9 mouse cellular contexts compared by ENCODE assay signal in the genomic region with DNA sequence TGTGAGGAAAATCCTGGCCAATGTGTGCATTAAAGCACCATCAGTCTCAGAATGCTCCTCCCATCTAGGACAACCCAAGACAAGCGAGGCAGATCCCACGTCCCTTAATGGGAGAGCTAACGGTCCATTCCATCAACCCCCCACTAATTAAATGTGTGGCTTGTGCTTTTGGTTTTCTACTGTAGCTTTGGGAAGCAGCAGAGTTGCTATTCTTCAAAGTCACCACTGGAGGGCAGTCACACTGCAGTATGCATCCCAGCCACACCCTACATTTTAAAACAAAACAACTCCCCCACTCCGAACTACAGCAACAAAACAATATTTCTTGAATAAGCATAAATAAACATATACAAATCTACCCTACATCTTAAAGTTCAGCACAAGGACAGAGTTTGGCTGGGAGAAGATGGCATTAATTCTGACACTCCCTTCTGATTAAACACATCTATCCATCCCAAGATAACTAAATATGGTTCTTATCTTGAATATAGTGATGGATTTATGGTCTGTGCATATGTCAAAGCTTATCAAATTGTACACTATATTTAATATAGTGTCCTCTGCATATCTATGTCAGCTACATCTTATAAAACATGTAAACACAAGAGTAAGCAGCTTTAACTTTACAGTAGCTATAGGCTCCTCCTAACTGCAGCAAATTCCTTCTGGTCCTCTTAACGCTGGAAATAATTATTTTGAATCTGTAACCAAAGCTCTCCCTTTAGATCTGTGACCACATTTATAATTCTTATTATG.
DNase-seq lines count a peak whose midpoint lies in the region; ATAC-seq and TF ChIP-seq lines count a peak whose summit lies in the region.
"Had no signal": no experiment of that assay in that cellular context is flagged by ENCODE, and none has a peak within 500 bp of the region (broad histone marks: within the 10 kb centered on the region; RNA-seq: fewer than 3 reads in every experiment).

No protein-coding gene starts in this region.

- H3K36me3 ChIP-seq in forebrain, postnatal 0 days (ENCODE audit: insufficient read depth) = no peaks in the 10 kb centered on the region
- no peaks in the 10 kb centered on the region for H3K36me3 ChIP-seq in midbrain, embryonic 12.5 days
- H3K36me3 ChIP-seq: limb, embryonic 12.5 days had no signal

- DNase-seq in gastrocnemius, adult 2 months = no peak
- DNase-seq in gastrocnemius, postnatal 36 days = no peak
- DNase-seq in 3T3-L1 (ENCODE audit: low read depth, low spot score) = peak; percentile 82
- DNase-seq in forebrain, postnatal 0 days = peak; percentile 73
- DNase-seq in B cell, adult 2 months = no peak
- DNase-seq in urinary bladder, postnatal 10 days (ENCODE audit: low spot score) = no peak

- H3K27ac ChIP-seq in gastrocnemius, adult 2 months = no peak overlapping the region
- no peak overlapping the region for H3K27ac ChIP-seq in bone marrow, adult 2 months (ENCODE audit: control insufficient read depth, insufficient read depth, low read depth, low read length, poor library complexity)
- no peak overlapping the region for H3K27ac ChIP-seq in forebrain, postnatal 0 days (ENCODE audit: low read depth, low read length)
- no peak overlapping the region for H3K27ac ChIP-seq in midbrain, embryonic 12.5 days (replicated peaks)
- H3K27ac ChIP-seq: limb, embryonic 12.5 days had no signal

- H3K4me1 ChIP-seq in bone marrow, adult 2 months (ENCODE audit: control insufficient read depth, insufficient read depth, low read length) = no peaks in the 10 kb centered on the region
- peaks cover 2% of the 10 kb centered on the region; the same call in 1 of the 2 replicates for H3K4me1 ChIP-seq in forebrain, postnatal 0 days (ENCODE audit: insufficient read depth)
- no peaks in the 10 kb centered on the region for H3K4me1 ChIP-seq in midbrain, embryonic 12.5 days
- H3K4me1 ChIP-seq: limb, embryonic 12.5 days had no signal

- no peaks in the 10 kb centered on the region for H3K27me3 ChIP-seq in forebrain, postnatal 0 days (ENCODE audit: insufficient read depth, low read length)
- no peaks in the 10 kb centered on the region for H3K27me3 ChIP-seq in midbrain, embryonic 12.5 days
- H3K27me3 ChIP-seq: limb, embryonic 12.5 days had no signal

- H3K4me3 ChIP-seq in gastrocnemius, adult 2 months = no peak overlapping the region
- no peak overlapping the region for H3K4me3 ChIP-seq in bone marrow, adult 2 months (replicated peaks; ENCODE audit: control insufficient read depth, low read depth, low read length)
- no peak overlapping the region for H3K4me3 ChIP-seq in forebrain, postnatal 0 days (ENCODE audit: low read depth, low read length)
- H3K4me3 ChIP-seq in midbrain, embryonic 12.5 days = no peak overlapping the region
- H3K4me3 ChIP-seq: limb, embryonic 12.5 days had no signal

- no peak for TF ChIP-seq POLR2A in bone marrow, adult 2 months (IDR thresholded peaks at IDR 0.05; ENCODE audit: borderline replicate concordance, control insufficient read depth, low read depth, low read length)

- intact Hi-C loops in gastrocnemius, adult 2 months (cut with DNase I) = no loop called here
- intact Hi-C loops in gastrocnemius, postnatal 36 days (cut with DNase I) = loop anchor here (5.0 to 10.0 kb wide), 2 partner anchors 48 to 131 kb away; no protein-coding TSS in a partner anchor

- no peak overlapping the region for H3K4me2 ChIP-seq in forebrain, postnatal 0 days (ENCODE audit: low read depth)
- no peak overlapping the region for H3K4me2 ChIP-seq in midbrain, embryonic 12.5 days (replicated peaks)
- H3K4me2 ChIP-seq: limb, embryonic 12.5 days had no signal

- no peak overlapping the region for H3K9ac ChIP-seq in forebrain, postnatal 0 days
- H3K9ac ChIP-seq in midbrain, embryonic 12.5 days (replicated peaks) = no peak overlapping the region
- H3K9ac ChIP-seq: limb, embryonic 12.5 days had no signal

- peak; percentile 51; the same call in 1 of the 2 replicates for ATAC-seq in forebrain, postnatal 0 days
- peak; percentile 57; the same call in 1 of the 2 replicates for ATAC-seq in midbrain, embryonic 12.5 days (ENCODE audit: low FRiP score, low read depth)

- 26% methylated on average over 5 of the region's 5 CpGs for WGBS in bone marrow, adult 2 months
- WGBS in forebrain, postnatal 0 days = 9% methylated on average over 5 of the region's 5 CpGs
- 12% methylated on average over 5 of the region's 5 CpGs for WGBS in midbrain, embryonic 12.5 days

- TF ChIP-seq CTCF in gastrocnemius, adult 2 months (IDR thresholded peaks at IDR 0.05) = peak; percentile 93
- TF ChIP-seq CTCF in bone marrow, adult 2 months (IDR thresholded peaks at IDR 0.05; ENCODE audit: control insufficient read depth, insufficient read depth, low read length) = peak; percentile 51; the same call in 1 of the 2 replicates
- TF ChIP-seq CTCF in forebrain, postnatal 0 days (IDR thresholded peaks at IDR 0.05; ENCODE audit: low read depth) = peak; percentile 92

- no peaks in the 10 kb centered on the region for H3K9me3 ChIP-seq in forebrain, postnatal 0 days (ENCODE audit: low read length)
- no peaks in the 10 kb centered on the region for H3K9me3 ChIP-seq in midbrain, embryonic 12.5 days
- H3K9me3 ChIP-seq: limb, embryonic 12.5 days had no signal

Comparison
In these comparisons a context has a peak if more than half of its experiments do, and no peak if none do; other contexts are left out.
1. DNase-seq: peak in 3T3-L1 (single experiment) and forebrain, postnatal 0 days (single experiment); none in gastrocnemius, adult 2 months (single experiment), gastrocnemius, postnatal 36 days (0 of 2), B cell, adult 2 months (0 of 2) and urinary bladder, postnatal 10 days (single experiment).
2. Peak in every context shown above with its lines, with median percentiles within 50 percentile points of each other: CTCF ChIP-seq.